Mouse (Mus musculus) CD4-positive, CD25-positive, alpha-beta regulatory T cell, adult 2 months (primary cell): ENCODE results near the gene Mad1l1.

Source experiments
- DNase-seq: peaks from one replicate; pipeline ENCODE4 v3.0.0-alpha.2; 2012; ENCODE audit warnings: low read depth, low spot score

The Mad1l1 gene

GRCm38 (mm10) chr5:140263754-140264749 is 57.3 kb downstream of the Mad1l1 start:
- no peak for DNase-seq

- DNase-seq: no peak
These were observed 59.0 kb downstream of the Mad1l1 start for GRCm38 (mm10) chr5:140262401-140262800.

- no peak for DNase-seq
These were observed 60.0 kb downstream of the Mad1l1 start for GRCm38 (mm10) chr5:140261313-140261712.

- DNase-seq: no peak
These were observed 62.7 kb downstream of the Mad1l1 start for GRCm38 (mm10) chr5:140258633-140259032.

GRCm38 (mm10) chr5:140258035-140258434 is 63.3 kb downstream of the Mad1l1 start:
- no peak for DNase-seq

- DNase-seq: no peak
These were observed 63.9 kb downstream of the Mad1l1 start for GRCm38 (mm10) chr5:140257439-140257838.

- DNase-seq: no peak
These were observed 64.7 kb downstream of the Mad1l1 start for GRCm38 (mm10) chr5:140256685-140257084.

- DNase-seq: no peak
These were observed 66.1 kb downstream of the Mad1l1 start for GRCm38 (mm10) chr5:140255265-140255664.

- DNase-seq: no peak
These were observed 66.7 kb downstream of the Mad1l1 start for GRCm38 (mm10) chr5:140254656-140255055.

GRCm38 (mm10) chr5:140251989-140252388 is 69.4 kb downstream of the Mad1l1 start:
- DNase-seq: no peak

GRCm38 (mm10) chr5:140250370-140250769 is 71.0 kb downstream of the Mad1l1 start:
- no peak for DNase-seq

GRCm38 (mm10) chr5:140249359-140250062 is 71.8 kb downstream of the Mad1l1 start:
- DNase-seq: no peak

GRCm38 (mm10) chr5:140248101-140248500 is 73.3 kb downstream of the Mad1l1 start:
- DNase-seq: no peak

- no peak for DNase-seq
These were observed 81.1 kb downstream of the Mad1l1 start for GRCm38 (mm10) chr5:140240235-140240634.

GRCm38 (mm10) chr5:140238880-140239279 is 82.5 kb downstream of the Mad1l1 start:
- DNase-seq: no peak

- no peak for DNase-seq
These were observed 90.5 kb downstream of the Mad1l1 start for GRCm38 (mm10) chr5:140230818-140231217.

- no peak for DNase-seq
These were observed 93.0 kb downstream of the Mad1l1 start for GRCm38 (mm10) chr5:140228306-140228705.

GRCm38 (mm10) chr5:140226871-140227270 is 94.5 kb downstream of the Mad1l1 start:
- no peak for DNase-seq

GRCm38 (mm10) chr5:140225881-140226280 is 95.5 kb downstream of the Mad1l1 start:
- no peak for DNase-seq

GRCm38 (mm10) chr5:140225103-140225502 is 96.2 kb downstream of the Mad1l1 start:
- DNase-seq: no peak

GRCm38 (mm10) chr5:140223070-140224053 is 98.0 kb downstream of the Mad1l1 start:
- DNase-seq: no peak
